Mouse (Mus musculus) embryonic fibroblast, embryonic 13.5 days (primary cell): ENCODE data around the gene Celf2.

ENCODE experiments used
- CTCF ChIP-seq: IDR thresholded peaks from 2 replicates; pipeline ENCODE4 v1.5.1; 2011; ENCODE audit warnings: mild to moderate bottlenecking, control low read depth, low read length, moderate library complexity, borderline replicate concordance; ENCODE audit not compliant: insufficient read depth
- POLR2A ChIP-seq: IDR thresholded peaks from 2 replicates; pipeline ENCODE4 v1.6.1; 2011; ENCODE audit warnings: low read depth, mild to moderate bottlenecking, control low read depth, low read length, moderate library complexity

GRCm38 (mm10) chr2:6593739-6594138 lies 915.6 kb downstream of the Celf2 start:
- no peak for TF ChIP-seq CTCF
- no peak for TF ChIP-seq POLR2A
